Mouse (Mus musculus) C2C12 (cell line): ENCODE data around the gene Epgn.

Experiments used
- CTCF ChIP-seq: IDR thresholded peaks from one replicate; pipeline ENCODE4 v1.5.1; 2011; ENCODE audit not compliant: control insufficient read depth, insufficient read depth, insufficient read length
- MYOD1 ChIP-seq: IDR thresholded peaks from one replicate; pipeline ENCODE4 v1.6.1; 2011; ENCODE audit warnings: low read depth; ENCODE audit not compliant: control insufficient read depth, insufficient read length
- USF1 ChIP-seq: IDR thresholded peaks from one replicate; pipeline ENCODE4 v1.6.1; 2011; ENCODE audit warnings: low read depth, mild to moderate bottlenecking, control low read depth, moderate library complexity

GRCm38 (mm10) chr5:90988592-90988991 is 38.7 kb upstream of the Epgn start:
- TF ChIP-seq USF1 (no peak), CTCF (no peak), MYOD1 (peak; percentile 59)
